Mouse (Mus musculus) kidney, postnatal 0 days (tissue): ENCODE measurements at regions not wholly inside any gene's neighbourhood (a gene's known extent, or its start where the extent isn't known, plus 50 kb on each side); places are given as distances from the start of the nearest gene placed in this dataset.
A peak's percentile ranks its signal among the peaks of the same experiment; 100 is the strongest.

Source experiments
- ATAC-seq: fragments of 200-750 bp; cut with Nextera tagmentation; replicated peaks from 2 replicates; pipeline ENCODE4 v1.8.0; 2017; ENCODE audit warnings: low read depth, moderate number of reproducible peaks, moderate TSS enrichment, moderate library complexity; ENCODE audit not compliant: low FRiP score
- DNase-seq: peaks from one replicate; pipeline ENCODE4 v3.0.0-alpha.2; 2016; ENCODE audit warnings: low spot score
- H3K27ac ChIP-seq: fragments of 300-500 bp; sonication (generic); 2 replicates; pipeline ENCODE4 v1.5.1; 2014; ENCODE audit warnings: mild to moderate bottlenecking
- H3K27me3 ChIP-seq: fragments of 300-500 bp; sonication (generic); 2 replicates; pipeline ENCODE4 v1.6.1; 2014; ENCODE audit warnings: low read length, mixed read lengths; ENCODE audit not compliant: insufficient read depth
- H3K36me3 ChIP-seq: fragments of 300-500 bp; sonication (generic); 2 replicates; pipeline ENCODE4 v1.6.1; 2014; ENCODE audit warnings: low read length, mixed read lengths; ENCODE audit not compliant: insufficient read depth
- H3K4me1 ChIP-seq: fragments of 300-500 bp; sonication (generic); replicated peaks from 2 replicates; pipeline ENCODE4 v1.6.1; 2014; ENCODE audit warnings: antibody characterized with exemption, low read length, mixed read lengths; ENCODE audit not compliant: insufficient read depth
- H3K4me2 ChIP-seq: fragments of 300-500 bp; sonication (generic); 2 replicates; pipeline ENCODE4 v1.6.1; 2014; ENCODE audit warnings: mild to moderate bottlenecking, low read length, moderate library complexity, mixed read lengths
- H3K4me3 ChIP-seq: fragments of 300-500 bp; sonication (generic); replicated peaks from 2 replicates; pipeline ENCODE4 v1.5.1; 2014; ENCODE audit warnings: low read depth, low read length
- H3K9ac ChIP-seq: fragments of 300-500 bp; sonication (generic); 2 replicates; pipeline ENCODE4 v1.6.1; 2014; ENCODE audit warnings: low read depth, low read length
- H3K9me3 ChIP-seq: fragments of 300-500 bp; sonication (generic); replicated peaks from 2 replicates; pipeline ENCODE4 v1.6.1; 2016; ENCODE audit warnings: low read length, inconsistent platforms, mixed read lengths
- CTCF ChIP-seq: IDR thresholded peaks from 2 replicates; pipeline ENCODE4 v1.5.1; 2016; ENCODE audit warnings: antibody characterized with exemption, low read depth, mild to moderate bottlenecking, moderate library complexity
- WGBS: fragments of 180-500 bp; shearing (Covaris S2); extraction: QIAGEN DNeasy Blood & Tissue Kit; methylation state at CpG from one replicate; pipeline ENCODE4 v1.1.7; 2014; 5-methylcytosine and 5-hydroxymethylcytosine counted together

DNA sequence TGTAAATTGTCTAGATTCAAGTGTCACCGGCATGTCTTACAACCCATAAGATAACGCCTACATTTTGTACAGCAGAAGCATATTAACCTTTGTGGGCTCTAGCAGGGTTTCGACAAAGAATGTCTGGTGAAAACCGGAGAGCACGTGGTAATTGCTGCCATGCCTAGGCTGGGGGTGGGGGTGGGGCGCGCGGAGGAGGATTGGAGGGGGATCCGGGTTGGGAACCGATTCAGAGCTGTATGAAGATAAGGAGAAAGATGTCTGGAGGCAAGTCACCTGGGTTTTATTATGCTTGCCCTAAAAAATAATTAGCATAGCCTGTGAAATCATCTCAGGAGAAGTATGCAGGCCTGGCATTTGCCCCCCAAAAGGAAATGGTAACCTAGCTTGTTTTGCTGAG, 331.2 kb downstream of the Gm45692 start:
- Histone ChIP-seq H3K36me3 (no peaks in the 10 kb centered on the region), H3K27me3 (no peaks in the 10 kb centered on the region), H3K4me2 (no peak overlapping the region), H3K4me1 (no peaks in the 10 kb centered on the region), H3K27ac (no peak overlapping the region), H3K4me3 (no peak overlapping the region), H3K9ac (no peak overlapping the region), H3K9me3 (no peaks in the 10 kb centered on the region)
- WGBS = 39% methylated on average over 10 of the region's 10 CpGs
- TF ChIP-seq CTCF = no peak
- ATAC-seq = no peak
- DNase-seq = no peak

GRCm38 (mm10) chr8:26452976-26453573, 333.7 kb downstream of the Gm45692 start:
- no peak overlapping the region for H3K4me2 ChIP-seq
- no peaks in the 10 kb centered on the region for H3K36me3 ChIP-seq
- no peaks in the 10 kb centered on the region for H3K9me3 ChIP-seq
- no peaks in the 10 kb centered on the region for H3K4me1 ChIP-seq
- no peak overlapping the region for H3K9ac ChIP-seq
- no peak overlapping the region for H3K4me3 ChIP-seq
- no peaks in the 10 kb centered on the region for H3K27me3 ChIP-seq
- DNase-seq (no peak), ATAC-seq (no peak)
- 35% methylated on average over 5 of the region's 5 CpGs for WGBS
- no peak for TF ChIP-seq CTCF
- H3K27ac ChIP-seq = no peak overlapping the region

DNA sequence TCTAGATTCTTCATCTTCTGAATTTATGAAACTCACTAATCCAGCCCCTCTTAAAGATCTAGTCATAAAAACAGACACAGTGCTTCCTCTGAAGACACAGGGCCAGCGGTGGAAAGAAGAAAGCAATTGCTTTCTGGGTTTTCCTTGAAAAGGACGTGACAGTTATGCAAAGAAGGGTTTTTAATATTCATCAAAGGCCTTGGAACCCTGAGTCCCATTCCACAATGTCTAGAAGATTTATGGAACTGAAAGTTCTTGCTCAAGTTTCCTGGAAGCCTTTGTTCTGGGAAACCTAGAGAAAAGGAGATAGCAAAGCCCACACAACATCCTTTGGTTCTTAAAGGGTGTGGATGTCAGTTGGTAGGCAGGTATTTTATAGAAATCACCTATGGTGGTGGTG, 346.0 kb downstream of the Gm45692 start:
- no peak overlapping the region for H3K4me2 ChIP-seq
- no peak for TF ChIP-seq CTCF
- H3K4me3 ChIP-seq = no peak overlapping the region
- H3K27ac ChIP-seq = no peak overlapping the region
- DNase-seq (no peak), ATAC-seq (no peak)
- H3K9ac ChIP-seq = no peak overlapping the region
- H3K36me3 ChIP-seq = no peaks in the 10 kb centered on the region
- WGBS = 51% methylated on average over 2 of the region's 2 CpGs
- no peaks in the 10 kb centered on the region for H3K4me1 ChIP-seq
- H3K27me3 ChIP-seq = no peaks in the 10 kb centered on the region
- no peaks in the 10 kb centered on the region for H3K9me3 ChIP-seq

- no peaks in the 10 kb centered on the region for H3K4me1 ChIP-seq
- H3K9ac ChIP-seq = no peak overlapping the region
- no peaks in the 10 kb centered on the region for H3K36me3 ChIP-seq
- 78% methylated on average over 2 of the region's 2 CpGs for WGBS
- peak; percentile 37; the same call in 1 of the 2 replicates for TF ChIP-seq CTCF
- ATAC-seq = no peak
- no peaks in the 10 kb centered on the region for H3K27me3 ChIP-seq
- no peak overlapping the region for H3K27ac ChIP-seq
- no peak overlapping the region for H3K4me2 ChIP-seq
- H3K4me3 ChIP-seq = no peak overlapping the region
- DNase-seq = no peak
- no peaks in the 10 kb centered on the region for H3K9me3 ChIP-seq
Measured at GRCm38 (mm10) chr8:26468441-26468840, 349.1 kb downstream of the Gm45692 start.

- H3K9me3 ChIP-seq = no peaks in the 10 kb centered on the region
- H3K9ac ChIP-seq = no peak overlapping the region
- DNase-seq (no peak), ATAC-seq (no peak)
- no peaks in the 10 kb centered on the region for H3K36me3 ChIP-seq
- no peak overlapping the region for H3K4me3 ChIP-seq
- 40% methylated on average over 6 of the region's 6 CpGs for WGBS
- no peak overlapping the region for H3K4me2 ChIP-seq
- H3K27ac ChIP-seq = no peak overlapping the region
- no peaks in the 10 kb centered on the region for H3K4me1 ChIP-seq
- TF ChIP-seq CTCF = no peak
- no peaks in the 10 kb centered on the region for H3K27me3 ChIP-seq
Measured at GRCm38 (mm10) chr8:26469705-26470104, 350.4 kb downstream of the Gm45692 start.

DNA sequence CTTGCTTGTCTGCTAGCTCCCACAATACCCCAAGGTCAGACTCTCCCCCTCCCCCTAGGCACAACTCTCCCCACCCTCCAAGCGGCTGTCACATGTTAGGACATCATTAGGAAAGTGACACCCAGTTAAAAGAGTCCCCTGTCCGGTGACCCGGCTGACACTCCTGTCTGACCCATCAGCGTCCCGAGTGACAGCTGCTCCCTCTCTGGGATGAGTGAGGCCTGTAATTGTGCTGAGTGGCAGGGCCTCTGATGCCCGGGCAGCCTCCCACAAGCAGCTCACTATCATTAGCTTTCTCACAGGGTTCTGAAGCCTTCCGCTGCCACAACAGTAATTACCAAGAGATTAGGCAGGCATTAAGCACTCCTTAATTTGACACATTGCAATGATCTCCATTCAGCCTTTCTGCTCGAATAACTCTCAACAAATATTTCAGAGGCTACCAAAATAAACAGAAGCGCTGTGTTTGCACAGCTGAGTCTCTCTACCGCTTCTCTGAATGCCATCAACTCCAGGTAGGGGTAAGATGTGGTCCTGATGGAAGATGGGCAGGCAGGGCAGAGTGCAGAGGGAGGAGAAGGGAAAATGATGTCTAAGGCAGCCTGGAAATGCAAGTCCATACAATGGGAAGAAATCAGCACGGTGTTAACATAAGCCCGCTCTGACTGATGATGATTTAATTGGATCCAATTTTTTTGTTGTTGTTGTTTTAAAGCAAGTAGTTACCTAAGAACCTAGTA, 352.6 kb downstream of the Gm45692 start:
- 19% methylated on average over 12 of the region's 12 CpGs for WGBS
- DNase-seq = peak; percentile 58
- TF ChIP-seq CTCF = no peak
- no peak overlapping the region for H3K9ac ChIP-seq
- no peaks in the 10 kb centered on the region for H3K4me1 ChIP-seq
- no peak overlapping the region for H3K4me2 ChIP-seq
- H3K27me3 ChIP-seq = no peaks in the 10 kb centered on the region
- ATAC-seq = 0 out of 2 replicates have a peak, but pooled peaks have one; percentile 65
- no peak overlapping the region for H3K4me3 ChIP-seq
- no peaks in the 10 kb centered on the region for H3K9me3 ChIP-seq
- no peak overlapping the region for H3K27ac ChIP-seq
- H3K36me3 ChIP-seq = no peaks in the 10 kb centered on the region
